In the genomic region with DNA sequence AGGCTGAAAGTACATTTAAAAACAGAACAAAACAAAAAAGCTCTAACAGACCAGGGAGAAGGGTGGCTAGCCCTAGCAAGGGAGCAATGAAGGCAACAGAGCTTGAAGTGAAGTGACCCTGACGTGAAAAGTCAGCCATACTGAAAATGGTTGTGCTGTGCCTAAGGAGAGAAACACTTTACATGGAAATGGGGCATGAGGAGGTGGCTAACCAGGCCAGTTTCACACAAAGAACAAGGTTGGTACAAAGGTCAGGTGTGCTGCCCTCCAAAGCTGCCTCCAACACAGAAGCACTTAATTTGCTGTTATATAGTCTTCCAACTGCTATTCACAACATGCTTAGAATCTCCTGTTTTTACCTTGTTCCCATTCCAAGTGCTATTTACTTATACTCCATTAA, we compare ENCODE assay signal across 19 mouse cellular contexts.
DNase-seq lines count a peak whose midpoint lies in the region; ATAC-seq and TF ChIP-seq lines count a peak whose summit lies in the region.
"Had no signal": no experiment of that assay in that cellular context is flagged by ENCODE, and none has a peak within 500 bp of the region (broad histone marks: within the 10 kb centered on the region; RNA-seq: fewer than 3 reads in every experiment).

No protein-coding gene starts in this region.

- peak overlapping the region; percentile 47; the same call in 1 of the 2 replicates for H3K27ac ChIP-seq in kidney, adult 2 months (ENCODE audit: insufficient read depth, low read depth, low read length)
- peak overlapping the region; percentile 24; the same call in 1 of the 2 replicates for H3K27ac ChIP-seq in kidney, embryonic 15.5 days
- no peak overlapping the region for H3K27ac ChIP-seq in hindbrain, embryonic 13.5 days
- H3K27ac ChIP-seq: embryonic facial prominence, embryonic 10.5 days; gastrocnemius, adult 2 months; heart, embryonic 13.5 days had no signal

- no peaks in the 10 kb centered on the region for H3K9me3 ChIP-seq in kidney, embryonic 15.5 days (replicated peaks)
- no peaks in the 10 kb centered on the region for H3K9me3 ChIP-seq in hindbrain, embryonic 13.5 days
- H3K9me3 ChIP-seq: embryonic facial prominence, embryonic 10.5 days; heart, embryonic 13.5 days had no signal

- no peak overlapping the region for H3K9ac ChIP-seq in kidney, embryonic 15.5 days
- no peak overlapping the region for H3K9ac ChIP-seq in hindbrain, embryonic 13.5 days
- H3K9ac ChIP-seq: heart, embryonic 13.5 days had no signal

- intact Hi-C loops in left cerebral cortex, postnatal 14 days (cut with DNase I), result no loop called here

- no peak overlapping the region for H3K4me2 ChIP-seq in kidney, embryonic 15.5 days
- no peak overlapping the region for H3K4me2 ChIP-seq in hindbrain, embryonic 13.5 days
- H3K4me2 ChIP-seq: heart, embryonic 13.5 days had no signal

- no peak overlapping the region for H3K4me3 ChIP-seq in kidney, adult 2 months (ENCODE audit: insufficient read depth, low read depth, low read length)
- H3K4me3 ChIP-seq in kidney, embryonic 15.5 days (replicated peaks), result no peak overlapping the region
- no peak overlapping the region for H3K4me3 ChIP-seq in hindbrain, embryonic 13.5 days
- H3K4me3 ChIP-seq: embryonic facial prominence, embryonic 10.5 days; gastrocnemius, adult 2 months; heart, embryonic 13.5 days had no signal

- TF ChIP-seq POLR2A in kidney, adult 2 months (IDR thresholded peaks at IDR 0.05; ENCODE audit: low read depth, low read length), result no peak

- H3K4me1 ChIP-seq in kidney, adult 2 months (ENCODE audit: control insufficient read depth, insufficient read depth, low read length), result peaks cover 22% of the 10 kb centered on the region
- H3K4me1 ChIP-seq in kidney, embryonic 15.5 days, result peaks cover 16% of the 10 kb centered on the region; the same call in 1 of the 2 replicates
- peaks cover 4% of the 10 kb centered on the region; the same call in 1 of the 2 replicates for H3K4me1 ChIP-seq in hindbrain, embryonic 13.5 days (replicated peaks)

- no peak for TF ChIP-seq CTCF in kidney, adult 2 months (conservative IDR thresholded peaks at IDR 0.05; ENCODE audit: insufficient read depth, insufficient read length, low read depth, low read length)

- 37% methylated on average over 1 of the region's 1 CpGs for WGBS in kidney, adult 2 months
- 63% methylated on average over 1 of the region's 1 CpGs for WGBS in kidney, embryonic 15.5 days
- WGBS in hindbrain, embryonic 13.5 days, result 65% methylated on average over 1 of the region's 1 CpGs

- no peaks in the 10 kb centered on the region for H3K27me3 ChIP-seq in kidney, adult 2 months (replicated peaks; ENCODE audit: control insufficient read depth, insufficient read depth, low read length)
- no peaks in the 10 kb centered on the region for H3K27me3 ChIP-seq in kidney, embryonic 15.5 days
- no peaks in the 10 kb centered on the region for H3K27me3 ChIP-seq in hindbrain, embryonic 13.5 days
- H3K27me3 ChIP-seq: heart, embryonic 13.5 days had no signal

- ATAC-seq in kidney, embryonic 15.5 days (replicated peaks; ENCODE audit: low FRiP score), result peak; percentile 34; the same call in 1 of the 2 replicates
- no peak for ATAC-seq in hindbrain, embryonic 13.5 days (ENCODE audit: low FRiP score)
- ATAC-seq: forebrain, embryonic 14.5 days had no signal

- H3K36me3 ChIP-seq in kidney, adult 2 months (ENCODE audit: control insufficient read depth, insufficient read depth, low read length), result no peaks in the 10 kb centered on the region
- H3K36me3 ChIP-seq in kidney, embryonic 15.5 days, result no peaks in the 10 kb centered on the region
- no peaks in the 10 kb centered on the region for H3K36me3 ChIP-seq in hindbrain, embryonic 13.5 days
- H3K36me3 ChIP-seq: embryonic facial prominence, embryonic 10.5 days had no signal

- DNase-seq in kidney, adult 18-20 months, result peak; percentile 38
- peak; percentile 74 for DNase-seq in kidney, adult 2 months
- peak; percentile 24 to 61 for DNase-seq in kidney, postnatal 25 days
- DNase-seq in spleen, postnatal 14 days (ENCODE audit: low spot score in 2 of 2), result no peak
- DNase-seq in left cerebral cortex, postnatal 14 days (ENCODE audit: low spot score in 2 of 2), result no peak
- DNase-seq: adrenal gland, adult 2 months; adrenal gland, postnatal 25 days; cerebellum, adult 18-20 months; cerebellum, adult 9-11 months; cerebellum, postnatal 36 days; gastrocnemius, adult 2 months; gastrocnemius, postnatal 25 days; heart, adult 11 months; heart, postnatal 36 days had no signal

Comparison
In these comparisons a context has a peak if more than half of its experiments do, and no peak if none do; other contexts are left out.
1. DNase-seq: peak in kidney, adult 18-20 months (single experiment), kidney, adult 2 months (single experiment) and kidney, postnatal 25 days (2 of 2); none in spleen, postnatal 14 days (0 of 2) and left cerebral cortex, postnatal 14 days (0 of 2).